Mouse (Mus musculus): ENCODE measurements around the gene 2700049A03Rik. TPM values are rescaled to one million over a fixed set of nuclear protein-coding genes. Genes with fewer than 3 reads are reported as not detected.

The 2700049A03Rik gene
- polyA plus RNA-seq, 1 experiment from 2014 or later, result 2.4 TPM

DNA sequence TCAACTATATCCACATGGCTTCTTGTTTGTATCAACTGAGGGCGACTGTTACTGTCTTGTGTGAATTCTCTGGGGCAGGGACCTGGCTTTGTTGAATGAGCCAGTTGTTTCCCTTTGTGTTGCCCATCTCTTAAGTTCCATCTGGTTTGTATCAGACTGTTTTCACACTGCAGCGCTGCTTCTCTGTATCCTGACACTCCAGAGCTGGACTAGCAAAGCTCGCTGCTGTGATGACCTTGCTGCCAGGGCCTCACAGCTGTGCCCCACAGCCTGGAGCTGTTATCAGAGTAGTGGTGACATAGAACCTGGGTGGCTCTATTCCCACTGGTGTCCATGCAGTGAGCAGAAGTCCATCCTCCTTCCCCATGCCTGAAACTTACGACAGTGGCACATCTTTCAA is 91.1 kb downstream of the 2700049A03Rik start:
- no peak for ATAC-seq
- H3K4me3 ChIP-seq (ENCODE audit: low read depth, low read length), result no peak overlapping the region
- H3K4me2 ChIP-seq (ENCODE audit: low read depth, low read length), result no peak overlapping the region
- H3K27ac ChIP-seq (ENCODE audit: low read depth), result no peak overlapping the region
- no peaks in the 10 kb centered on the region for H3K9me3 ChIP-seq (ENCODE audit: low read length)
- no peak for DNase-seq
- H3K4me1 ChIP-seq (ENCODE audit: insufficient read depth), result no peaks in the 10 kb centered on the region
- no peaks in the 10 kb centered on the region for H3K36me3 ChIP-seq (replicated peaks; ENCODE audit: insufficient read depth, low read length)
- no peak for TF ChIP-seq CTCF (IDR thresholded peaks at IDR 0.05; ENCODE audit: low read depth)
- TF ChIP-seq EP300 (IDR thresholded peaks at IDR 0.05; ENCODE audit: low read depth), result no peak
- WGBS (ENCODE audit: insufficient replicate concordance), result 63% methylated on average over 4 of the region's 4 CpGs
- H3K9ac ChIP-seq (replicated peaks), result no peak overlapping the region
- H3K27me3 ChIP-seq (ENCODE audit: insufficient read depth, low read length), result no peaks in the 10 kb centered on the region

DNA sequence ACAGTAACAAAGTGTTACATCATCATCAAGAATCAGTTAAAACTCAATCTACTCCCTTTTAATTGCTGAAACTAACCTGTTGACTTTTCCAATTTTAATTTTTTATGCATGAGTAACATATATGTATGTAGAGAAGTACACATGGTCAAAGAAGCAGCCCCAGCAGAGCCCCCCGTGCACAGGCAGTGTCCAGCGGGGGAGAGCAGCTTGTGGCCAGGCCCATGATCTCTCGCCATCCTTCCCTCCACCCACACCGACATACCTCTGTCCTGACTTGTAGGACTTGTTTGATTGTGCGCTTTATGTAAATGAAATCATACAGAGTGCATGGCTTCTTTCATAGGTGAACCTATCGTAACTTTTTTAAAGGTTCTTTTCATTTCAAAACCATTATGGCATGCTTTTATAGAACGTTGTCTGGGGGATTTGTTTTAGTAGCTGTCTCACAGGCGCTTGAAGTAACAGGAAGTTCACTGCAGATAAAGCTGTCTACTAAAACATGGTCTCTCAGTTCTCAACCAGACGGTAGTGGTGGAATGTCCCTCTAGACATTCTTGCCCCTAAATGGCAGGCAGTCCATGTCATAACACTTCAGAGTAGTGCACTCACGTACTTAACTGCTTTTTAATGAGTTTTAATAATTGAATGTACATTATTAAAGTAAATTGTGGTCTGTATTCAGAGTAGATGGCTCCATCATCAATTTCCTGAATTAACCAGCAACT is 92.4 kb downstream of the 2700049A03Rik start:
- ATAC-seq (no peak), DNase-seq (no peak)
- H3K4me1 ChIP-seq (ENCODE audit: insufficient read depth), result no peaks in the 10 kb centered on the region
- H3K36me3 ChIP-seq (replicated peaks; ENCODE audit: insufficient read depth, low read length), result no peaks in the 10 kb centered on the region
- TF ChIP-seq CTCF (IDR thresholded peaks at IDR 0.05; ENCODE audit: low read depth) (no peak), EP300 (IDR thresholded peaks at IDR 0.05; ENCODE audit: low read depth) (no peak)
- no peaks in the 10 kb centered on the region for H3K27me3 ChIP-seq (ENCODE audit: insufficient read depth, low read length)
- no peaks in the 10 kb centered on the region for H3K9me3 ChIP-seq (ENCODE audit: low read length)
- H3K9ac ChIP-seq (replicated peaks), result no peak overlapping the region
- H3K27ac ChIP-seq (ENCODE audit: low read depth), result no peak overlapping the region
- WGBS (ENCODE audit: insufficient replicate concordance), result 62% methylated on average over 10 of the region's 10 CpGs
- H3K4me2 ChIP-seq (ENCODE audit: low read depth, low read length), result no peak overlapping the region
- H3K4me3 ChIP-seq (ENCODE audit: low read depth, low read length), result no peak overlapping the region

DNA sequence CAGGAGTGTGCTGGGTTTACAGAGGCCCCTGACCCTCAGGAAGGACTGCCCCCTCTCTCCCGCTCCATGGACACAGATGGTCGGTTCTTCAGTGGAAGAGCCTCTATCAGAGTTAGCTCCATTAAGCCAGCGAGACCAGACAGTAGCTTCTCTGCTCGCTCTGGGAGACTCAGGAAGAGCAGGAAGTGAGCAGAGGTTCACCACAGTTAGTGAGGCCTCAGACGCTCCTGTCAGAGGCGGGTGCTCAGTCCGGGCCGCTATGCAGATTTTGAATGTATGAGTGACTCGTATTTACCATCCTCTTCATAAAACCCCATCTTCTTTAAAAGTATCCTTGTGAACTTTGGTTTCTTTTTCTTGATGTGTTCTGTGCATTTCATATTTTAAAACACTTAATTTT is 94.9 kb downstream of the 2700049A03Rik start:
- no peak overlapping the region for H3K9ac ChIP-seq (replicated peaks)
- H3K36me3 ChIP-seq (replicated peaks; ENCODE audit: insufficient read depth, low read length), result no peaks in the 10 kb centered on the region
- no peaks in the 10 kb centered on the region for H3K27me3 ChIP-seq (ENCODE audit: insufficient read depth, low read length)
- TF ChIP-seq EP300 (IDR thresholded peaks at IDR 0.05; ENCODE audit: low read depth) (no peak), CTCF (IDR thresholded peaks at IDR 0.05; ENCODE audit: low read depth) (no peak)
- no peaks in the 10 kb centered on the region for H3K9me3 ChIP-seq (ENCODE audit: low read length)
- DNase-seq (no peak), ATAC-seq (no peak)
- no peak overlapping the region for H3K4me2 ChIP-seq (ENCODE audit: low read depth, low read length)
- no peaks in the 10 kb centered on the region for H3K4me1 ChIP-seq (ENCODE audit: insufficient read depth)
- no peak overlapping the region for H3K27ac ChIP-seq (ENCODE audit: low read depth)
- no peak overlapping the region for H3K4me3 ChIP-seq (ENCODE audit: low read depth, low read length)
- 62% methylated on average over 9 of the region's 9 CpGs for WGBS (ENCODE audit: insufficient replicate concordance)

DNA sequence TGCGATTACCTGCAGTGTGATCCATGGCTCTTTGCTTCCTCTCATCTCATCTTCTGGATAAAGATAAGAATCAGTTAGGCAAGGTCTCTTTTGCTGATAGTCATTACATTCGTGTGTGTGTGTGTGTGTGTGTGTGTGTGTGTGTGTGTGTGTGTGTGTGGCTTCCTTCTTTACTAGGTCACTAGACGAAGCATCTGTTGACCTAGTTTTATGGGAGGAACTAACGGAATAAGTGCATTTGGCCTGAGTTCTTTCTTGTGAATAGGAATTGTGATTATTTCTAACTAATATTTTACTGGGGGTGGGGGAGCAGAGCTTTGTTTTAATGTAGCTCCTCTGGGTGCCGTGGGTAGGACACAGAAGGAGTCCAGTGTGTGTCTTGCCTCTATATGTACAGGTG is 96.8 kb downstream of the 2700049A03Rik start:
- Histone ChIP-seq H3K9ac (replicated peaks) (no peak overlapping the region), H3K27ac (ENCODE audit: low read depth) (no peak overlapping the region), H3K4me3 (ENCODE audit: low read depth, low read length) (no peak overlapping the region), H3K4me2 (ENCODE audit: low read depth, low read length) (no peak overlapping the region), H3K9me3 (ENCODE audit: low read length) (no peaks in the 10 kb centered on the region), H3K4me1 (ENCODE audit: insufficient read depth) (no peaks in the 10 kb centered on the region), H3K36me3 (replicated peaks; ENCODE audit: insufficient read depth, low read length) (no peaks in the 10 kb centered on the region), H3K27me3 (ENCODE audit: insufficient read depth, low read length) (no peaks in the 10 kb centered on the region)
- ATAC-seq (no peak), DNase-seq (no peak)
- TF ChIP-seq CTCF (IDR thresholded peaks at IDR 0.05; ENCODE audit: low read depth), result no peak
- no peak for TF ChIP-seq EP300 (IDR thresholded peaks at IDR 0.05; ENCODE audit: low read depth)
- 71% methylated on average over 5 of the region's 5 CpGs for WGBS (ENCODE audit: insufficient replicate concordance)

DNA sequence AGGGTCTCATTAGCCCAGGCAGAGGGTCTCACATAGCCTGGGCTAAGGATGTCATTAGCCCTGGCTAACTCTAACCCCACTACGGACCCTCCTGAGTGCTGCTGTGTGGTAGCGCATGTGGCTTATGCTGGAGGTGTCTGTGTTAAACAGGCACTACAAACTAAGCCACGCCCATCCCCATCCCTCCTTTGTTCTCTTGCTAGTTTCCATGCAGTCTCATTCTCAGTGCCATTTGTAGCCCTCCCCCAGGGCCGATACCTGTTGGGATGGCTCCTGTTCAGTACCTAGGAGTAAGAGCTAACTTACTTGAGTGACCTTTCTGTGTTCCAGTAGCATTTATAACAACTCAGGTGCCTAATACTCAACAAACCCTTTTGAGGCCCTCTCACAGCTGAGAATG is 100.4 kb downstream of the 2700049A03Rik start:
- WGBS (ENCODE audit: insufficient replicate concordance), result 79% methylated on average over 4 of the region's 4 CpGs
- Histone ChIP-seq H3K9me3 (ENCODE audit: low read length) (no peaks in the 10 kb centered on the region), H3K27ac (ENCODE audit: low read depth) (no peak overlapping the region), H3K4me1 (ENCODE audit: insufficient read depth) (no peaks in the 10 kb centered on the region), H3K36me3 (replicated peaks; ENCODE audit: insufficient read depth, low read length) (no peaks in the 10 kb centered on the region), H3K27me3 (ENCODE audit: insufficient read depth, low read length) (no peaks in the 10 kb centered on the region), H3K4me3 (ENCODE audit: low read depth, low read length) (no peak overlapping the region), H3K4me2 (ENCODE audit: low read depth, low read length) (no peak overlapping the region), H3K9ac (replicated peaks) (no peak overlapping the region)
- DNase-seq, result no peak
- ATAC-seq, result no peak
- TF ChIP-seq EP300 (IDR thresholded peaks at IDR 0.05; ENCODE audit: low read depth) (no peak), CTCF (IDR thresholded peaks at IDR 0.05; ENCODE audit: low read depth) (no peak)

DNA sequence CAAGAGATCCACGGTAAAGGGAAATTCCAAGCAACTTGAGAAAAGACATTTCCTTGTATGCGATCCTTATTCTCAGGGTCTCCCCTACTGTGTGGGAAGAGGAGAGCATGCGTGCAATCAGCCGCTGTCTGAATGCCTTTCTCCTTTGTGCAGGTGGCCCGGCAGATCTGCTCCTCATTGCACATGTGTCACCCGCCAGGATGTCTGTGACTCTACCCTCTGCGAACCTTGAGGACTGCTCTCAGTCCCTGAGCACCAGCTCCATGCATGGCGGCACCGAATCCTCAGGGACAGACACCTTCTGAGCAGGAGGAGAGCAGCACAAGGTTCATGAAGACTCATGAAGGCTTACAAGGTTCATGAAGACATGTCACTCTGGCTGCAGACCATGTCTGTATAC is 106.1 kb downstream of the 2700049A03Rik start:
- no peak overlapping the region for H3K9ac ChIP-seq (replicated peaks)
- no peaks in the 10 kb centered on the region for H3K27me3 ChIP-seq (ENCODE audit: insufficient read depth, low read length)
- TF ChIP-seq CTCF (IDR thresholded peaks at IDR 0.05; ENCODE audit: low read depth), result no peak
- TF ChIP-seq EP300 (IDR thresholded peaks at IDR 0.05; ENCODE audit: low read depth), result no peak
- DNase-seq, result no peak
- no peak for ATAC-seq
- H3K36me3 ChIP-seq (replicated peaks; ENCODE audit: insufficient read depth, low read length), result 0 out of 2 replicates have a peak, but pooled peaks cover 8% of the 10 kb centered on the region
- no peak overlapping the region for H3K4me2 ChIP-seq (ENCODE audit: low read depth, low read length)
- no peak overlapping the region for H3K4me3 ChIP-seq (ENCODE audit: low read depth, low read length)
- no peak overlapping the region for H3K27ac ChIP-seq (ENCODE audit: low read depth)
- no peaks in the 10 kb centered on the region for H3K4me1 ChIP-seq (ENCODE audit: insufficient read depth)
- 97% methylated on average over 9 of the region's 9 CpGs for WGBS (ENCODE audit: insufficient replicate concordance)
- no peaks in the 10 kb centered on the region for H3K9me3 ChIP-seq (ENCODE audit: low read length)
